Mouse (Mus musculus) adrenal gland, postnatal 14 days (tissue): ENCODE results near the gene Scrg1. TPM values are rescaled to one million over a fixed set of nuclear protein-coding genes. Genes with fewer than 3 reads are reported as not detected.
"Not testable (repeated sequence)": the region's sequence is repeated elsewhere in the genome, so short reads cannot be mapped to it uniquely, and the experiment has no call there.

Experiments
- DNase-seq: peaks from one replicate; pipeline ENCODE4 v3.0.0; 2021; ENCODE audit warnings: mixed read lengths
- long read RNA-seq, 2 experiments: library from polyadenylated mRNA; stranded (forward); transcript quantifications; one replicate each; pipeline ENCODE4 v2.0.0; 2021
- total RNA-seq: library from RNA; stranded (reverse); gene quantifications from 2 replicates; pipeline ENCODE4 v1.2.3, GENCODE M21; 2021

Scrg1 gene
- 0.52 and 0.94 TPM in 2 replicates for total RNA-seq
- long read RNA-seq, experiment 1 = 0 reads
- long read RNA-seq, experiment 2, partial matches to known transcripts = 0 of 1 reads
- long read RNA-seq, experiment 2, other reads (novel, unspliced or antisense) = 0 of 1 reads

GRCm38 (mm10) chr8:57455765-57456164 lies at the start of gene Scrg1:
Gene Scrg1, plus strand, starts transcription at chr8:57455923.
- DNase-seq = no peak

DNA sequence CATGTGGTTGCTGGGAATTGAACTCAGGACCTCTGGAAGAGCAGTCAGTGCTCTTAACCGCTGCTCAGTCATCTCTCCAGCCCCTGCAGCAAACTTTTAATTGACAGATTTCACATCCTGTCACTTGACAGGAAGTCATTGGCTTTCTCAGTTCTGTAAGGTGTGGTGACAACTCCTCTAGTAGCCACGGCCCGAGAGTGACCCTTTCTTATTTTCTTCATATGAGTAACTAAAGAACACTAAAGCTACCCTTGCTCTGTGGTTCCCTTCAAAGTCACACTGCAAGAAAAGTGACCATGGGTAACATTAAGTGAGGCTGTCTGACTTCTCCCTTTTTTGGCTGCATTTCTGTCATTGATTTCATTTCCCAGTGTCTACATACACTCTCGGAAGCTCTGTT lies 49.4 kb upstream of the Scrg1 start:
- no peak for DNase-seq

DNA sequence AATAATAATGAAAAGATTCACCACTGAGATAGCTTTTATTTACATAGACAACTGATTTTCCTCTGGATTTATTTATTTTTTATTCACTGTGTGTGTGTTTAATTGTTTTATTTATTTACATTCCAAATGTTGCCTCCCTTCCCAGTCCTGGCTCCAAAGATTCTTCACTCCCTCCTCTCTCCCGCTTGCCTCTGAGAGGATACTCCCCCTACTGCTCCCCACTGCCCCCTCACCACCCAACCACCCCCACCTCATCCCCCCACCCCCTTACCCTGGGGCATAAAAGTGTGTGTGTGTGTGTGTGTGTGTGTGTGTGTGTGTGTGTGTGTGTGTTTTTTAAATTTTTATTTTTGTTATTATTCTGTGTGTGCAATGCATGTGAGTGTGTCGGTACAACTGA lies 46.4 kb upstream of the Scrg1 start:
- no peak for DNase-seq

GRCm38 (mm10) chr8:57409779-57410472 lies 45.8 kb upstream of the Scrg1 start:
- no peak for DNase-seq

DNA sequence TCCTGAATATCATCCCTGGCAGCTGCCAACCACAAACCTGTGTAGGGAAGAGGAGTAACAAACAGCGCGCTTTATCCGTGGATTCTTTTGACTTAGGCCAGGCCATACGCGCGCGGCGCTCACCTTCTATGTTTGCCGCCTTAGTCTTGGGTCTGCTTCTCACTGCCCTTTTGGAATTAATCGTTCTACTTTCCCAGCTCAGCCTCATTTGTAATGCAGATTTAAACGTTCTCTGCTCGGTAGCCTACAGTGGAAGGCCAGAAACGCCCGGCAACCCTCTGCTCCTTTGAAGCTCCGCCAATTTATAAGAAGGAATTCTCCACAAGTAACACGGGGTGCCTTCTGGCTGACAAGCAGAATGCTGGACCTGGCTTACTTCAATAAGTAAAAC lies 45.3 kb upstream of the Scrg1 start:
- no peak for DNase-seq

GRCm38 (mm10) chr8:57411366-57411765 lies 44.4 kb upstream of the Scrg1 start:
- DNase-seq = no peak

GRCm38 (mm10) chr8:57416827-57417226 lies 38.9 kb upstream of the Scrg1 start:
- DNase-seq = no peak

DNA sequence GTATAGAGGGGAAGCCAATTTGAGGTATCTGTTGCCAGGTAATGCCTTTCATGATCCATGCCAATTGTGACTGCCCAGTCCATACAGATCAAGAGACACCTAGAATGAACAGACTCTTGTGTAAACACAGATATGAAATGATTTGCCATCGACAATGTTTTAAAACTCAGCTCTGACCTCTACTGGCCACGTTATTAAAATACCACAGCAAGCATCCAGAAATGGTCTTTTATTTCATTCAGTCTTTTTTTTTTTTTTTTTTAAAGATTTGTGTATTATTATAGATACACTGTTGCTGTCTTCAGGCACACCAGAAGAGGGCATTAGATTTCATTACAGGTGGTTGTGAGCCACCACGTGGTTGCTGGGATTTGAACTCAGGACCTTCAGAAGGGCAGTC lies 29.6 kb upstream of the Scrg1 start:
- peak; percentile 29 for DNase-seq

- no peak for DNase-seq
Observed at GRCm38 (mm10) chr8:57427581-57428366, 27.9 kb upstream of the Scrg1 start.

GRCm38 (mm10) chr8:57428566-57428965 lies 27.2 kb upstream of the Scrg1 start:
- DNase-seq = no peak

DNA sequence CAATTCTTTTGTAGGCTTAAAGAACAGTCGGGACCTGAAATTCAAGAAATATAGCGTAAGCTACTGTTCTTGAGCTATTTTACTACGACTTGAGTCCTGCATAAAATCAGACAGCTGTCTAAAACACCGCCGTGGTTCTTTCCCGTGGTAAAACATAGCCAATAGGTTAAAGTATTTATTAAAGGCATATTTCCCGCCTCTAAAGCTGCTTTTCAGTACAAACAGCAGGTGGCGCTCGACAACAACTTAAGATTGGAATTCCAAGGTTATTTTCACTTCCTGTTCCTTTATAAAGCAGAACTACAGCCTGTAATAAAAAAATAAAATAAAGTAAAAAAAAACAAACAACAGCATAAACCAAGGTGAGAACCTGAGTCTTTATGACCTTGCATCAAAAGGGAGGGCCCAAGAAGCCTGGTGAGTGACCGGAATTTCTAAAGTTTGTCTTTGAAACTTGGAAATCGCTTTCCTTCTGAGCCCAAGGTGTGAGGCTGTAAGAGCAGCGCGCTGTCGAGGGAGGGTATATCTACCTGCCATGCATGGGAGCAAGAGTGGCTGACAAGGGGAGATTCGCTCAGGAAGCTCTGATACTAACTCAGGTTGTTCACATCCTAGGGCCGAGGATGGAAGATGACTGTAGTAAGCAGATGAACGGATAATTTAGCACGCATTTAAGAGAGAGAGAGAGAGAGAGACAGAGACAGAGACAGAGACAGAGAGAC lies 26.4 kb upstream of the Scrg1 start:
- DNase-seq = peak; percentile 83

DNA sequence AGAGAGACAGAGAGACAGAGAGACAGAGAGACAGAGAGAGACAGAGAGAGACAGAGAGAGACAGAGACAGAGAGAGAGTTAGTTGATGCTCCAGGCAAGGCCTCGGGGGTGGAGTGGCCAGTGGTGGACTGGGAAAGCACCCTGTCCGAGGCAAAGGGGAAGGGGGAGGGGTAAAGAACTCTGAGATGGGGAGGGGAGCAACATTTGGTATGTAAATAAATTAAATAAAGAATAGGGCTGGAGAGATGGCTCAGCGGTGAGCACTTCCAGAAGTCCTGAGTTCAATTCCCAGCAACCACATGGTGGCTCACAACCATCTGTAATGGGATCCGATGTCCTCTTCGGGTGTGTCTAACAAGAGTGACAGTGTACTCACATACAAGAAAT lies 25.8 kb upstream of the Scrg1 start:
- DNase-seq = not testable (repeated sequence)

DNA sequence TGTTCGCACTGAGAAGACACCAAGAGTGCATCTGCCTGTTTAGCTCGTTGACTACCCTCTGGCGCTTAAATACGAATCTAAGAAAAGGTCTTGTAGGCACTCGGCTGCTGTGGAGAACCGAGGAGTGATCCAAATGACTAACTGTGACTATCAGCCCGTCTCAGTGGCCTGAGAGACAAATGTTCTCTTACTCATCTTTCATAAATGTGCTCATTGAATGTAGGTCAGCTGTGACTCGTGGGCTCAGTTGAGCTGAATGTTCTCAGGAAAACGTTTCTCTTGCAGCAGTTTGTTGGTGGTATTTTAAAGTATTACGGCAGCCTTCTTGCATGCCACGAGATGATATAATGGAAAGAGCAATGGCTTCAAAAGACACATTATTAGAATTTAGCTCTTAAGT lies 24.8 kb upstream of the Scrg1 start:
- peak; percentile 32 for DNase-seq

DNA sequence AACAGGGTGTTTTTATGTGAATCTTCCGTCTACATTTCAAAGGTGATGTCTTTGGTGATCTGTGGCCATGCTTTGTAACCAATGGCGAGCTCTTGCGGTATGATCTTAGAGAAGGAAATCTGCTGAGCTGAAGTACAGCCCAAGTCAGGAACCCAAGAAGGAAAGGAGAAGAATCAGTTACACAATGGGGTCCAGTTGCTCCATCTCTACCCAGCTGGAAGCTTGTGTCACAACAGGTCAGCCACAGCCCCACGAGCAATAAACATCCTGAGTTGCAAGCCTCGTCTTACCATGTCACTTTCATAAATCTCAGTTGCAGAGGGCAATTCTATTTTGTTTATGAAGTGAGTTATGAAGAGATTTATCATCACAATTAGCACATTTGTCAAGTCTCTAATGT lies 22.9 kb upstream of the Scrg1 start:
- no peak for DNase-seq

DNA sequence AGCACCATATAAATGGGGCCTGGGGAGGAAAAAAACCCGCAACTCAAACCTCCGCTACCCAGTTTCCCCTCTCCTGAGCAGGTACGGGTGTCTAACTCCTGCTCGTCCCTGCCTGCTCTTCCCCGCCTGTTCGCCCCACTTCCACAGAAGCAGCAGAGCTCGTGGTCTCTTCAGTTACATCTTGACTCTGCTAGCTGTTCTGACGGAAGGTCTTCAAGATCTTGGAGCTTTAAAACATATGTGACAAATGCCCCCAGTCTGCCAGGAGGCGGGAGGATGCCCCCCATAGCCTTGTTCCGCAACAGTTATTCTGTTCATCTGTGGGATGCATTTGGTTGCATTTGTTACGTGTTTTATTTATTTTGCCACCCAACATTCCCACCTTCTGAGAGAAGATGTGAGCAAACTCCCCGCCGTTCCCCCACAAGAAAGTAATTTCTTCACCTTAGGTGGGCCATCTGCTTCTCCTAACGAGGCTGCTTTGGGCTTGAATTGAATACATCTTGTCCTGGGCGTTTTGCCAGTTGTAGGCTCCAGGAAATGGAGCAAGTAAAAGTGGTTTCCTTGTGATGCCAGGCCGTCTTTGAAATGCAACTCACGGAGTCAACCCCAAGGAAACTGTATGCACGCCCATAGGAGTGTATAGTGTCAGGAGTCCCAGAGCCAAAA lies 19.8 kb upstream of the Scrg1 start:
- peak; percentile 35 for DNase-seq

DNA sequence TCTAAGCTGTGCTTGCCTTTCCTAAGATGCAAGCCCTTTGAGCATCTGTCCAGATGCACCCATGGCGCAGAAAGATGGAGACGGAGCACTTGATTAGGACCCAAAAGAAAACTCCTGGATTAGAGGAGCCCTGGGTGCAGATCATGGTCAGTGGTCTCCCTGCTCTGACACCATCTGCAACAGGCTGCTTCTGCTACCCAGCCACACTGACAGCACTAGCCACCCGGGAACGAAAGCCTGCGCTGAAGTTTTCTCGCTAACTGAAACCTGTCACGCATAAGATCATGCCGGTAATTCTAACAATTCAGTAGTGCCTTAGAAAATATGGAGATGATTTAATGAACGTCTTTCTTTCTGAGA lies 19.3 kb upstream of the Scrg1 start:
- no peak for DNase-seq

GRCm38 (mm10) chr8:57441131-57441530 lies 14.6 kb upstream of the Scrg1 start:
- DNase-seq = no peak

- no peak for DNase-seq
Observed at GRCm38 (mm10) chr8:57441556-57441955, 14.2 kb upstream of the Scrg1 start.

DNA sequence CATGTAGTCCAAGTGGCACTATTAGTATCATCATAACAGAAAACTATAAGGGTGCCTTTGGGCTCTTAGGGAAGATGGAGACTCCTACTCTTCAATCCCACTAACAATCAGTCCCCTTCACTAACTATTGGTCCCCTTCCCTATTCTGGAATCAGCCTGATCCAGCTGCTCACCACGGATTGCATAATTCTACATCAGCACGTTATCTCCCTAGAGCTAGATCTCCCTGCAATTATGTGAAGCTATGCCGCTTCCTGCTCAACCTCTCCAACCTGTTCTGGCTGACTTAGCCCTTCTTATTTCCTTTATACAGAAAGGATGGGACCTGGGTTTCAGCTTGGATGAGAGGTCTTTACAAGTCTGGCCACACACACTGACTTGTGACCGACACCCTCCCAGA lies 12.4 kb upstream of the Scrg1 start:
- no peak for DNase-seq

DNA sequence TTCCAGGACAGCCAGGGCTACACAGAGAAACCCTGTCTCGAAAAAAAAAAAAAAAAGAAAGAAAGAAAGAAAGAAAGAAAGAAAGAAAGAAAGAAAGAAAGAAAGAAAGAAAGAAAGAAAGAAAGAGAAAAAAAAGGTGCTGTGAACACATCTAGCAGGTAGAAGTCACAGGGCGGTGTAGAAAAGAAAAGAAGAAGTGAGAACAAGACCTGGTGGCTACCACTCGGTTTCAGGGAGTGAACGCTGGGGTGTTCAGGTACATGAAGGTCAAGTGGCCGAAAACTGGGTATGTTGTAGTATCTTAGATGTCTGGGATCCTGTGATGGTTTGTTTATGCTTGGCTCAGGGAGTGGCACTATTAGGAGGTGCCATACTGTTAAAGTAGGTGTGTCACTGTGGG lies 9.8 kb upstream of the Scrg1 start:
- not testable (repeated sequence) for DNase-seq

DNA sequence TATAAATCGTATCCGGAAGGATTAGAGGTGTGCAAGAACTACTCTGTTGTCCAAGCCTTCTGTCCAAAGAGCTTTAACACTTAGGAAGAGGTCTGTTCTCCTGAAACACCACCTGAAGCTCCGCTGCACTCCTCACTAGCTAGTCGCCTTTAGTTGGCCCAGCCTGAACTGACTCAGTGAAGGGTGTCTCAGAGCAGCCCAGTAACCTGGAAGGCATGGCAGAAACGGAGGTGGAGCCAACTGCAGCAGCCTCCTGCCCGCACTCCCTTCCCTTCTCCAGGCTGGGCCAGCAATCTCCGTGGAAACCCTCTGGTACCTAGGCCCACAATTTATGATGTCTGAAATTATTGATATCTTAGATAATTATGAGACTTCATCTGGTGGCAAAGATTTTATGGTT lies 5.0 kb upstream of the Scrg1 start:
- DNase-seq = no peak

- no peak for DNase-seq
Observed at GRCm38 (mm10) chr8:57451896-57452295, 3.8 kb upstream of the Scrg1 start.

- DNase-seq = no peak
Observed at GRCm38 (mm10) chr8:57453361-57453760, 2.4 kb upstream of the Scrg1 start.
